Mouse (Mus musculus) heart, postnatal 0 days (tissue): Measurements from ENCODE around the gene Raly.

Experiments used
- CTCF ChIP-seq: IDR thresholded peaks from 2 replicates; pipeline ENCODE4 v1.5.1; 2016; ENCODE audit warnings: antibody characterized with exemption, control low read depth, low read depth
- EP300 ChIP-seq: IDR thresholded peaks from 2 replicates; pipeline ENCODE4 v1.6.1; 2016; ENCODE audit warnings: antibody characterized with exemption, low read depth

DNA sequence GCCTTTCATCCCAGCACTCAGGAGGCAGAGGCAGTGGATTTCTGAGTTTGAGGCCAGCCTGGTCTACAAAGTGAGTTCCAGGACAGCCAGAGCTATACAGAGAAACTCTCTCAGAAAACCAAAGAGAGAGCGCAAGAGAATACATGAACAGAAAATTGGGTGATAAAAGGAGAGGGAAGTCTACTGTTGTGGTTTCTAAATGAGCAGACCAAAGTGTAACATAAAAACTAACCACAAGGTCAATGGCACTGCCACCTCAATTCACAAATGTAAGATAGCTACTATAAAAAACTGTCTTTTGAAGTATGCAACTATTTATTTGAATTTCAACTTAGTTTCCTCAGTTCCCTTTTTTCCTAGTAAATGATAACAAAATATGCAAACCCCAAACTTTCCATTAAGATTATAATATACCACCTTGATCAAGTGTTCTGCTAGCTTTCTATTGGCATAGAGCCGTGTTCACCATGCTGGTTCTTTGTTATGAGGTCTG lies 36.8 kb upstream of the Raly start:
- TF ChIP-seq CTCF (no peak), EP300 (no peak)
